Mouse (Mus musculus) CH12F3 (cell line): ENCODE measurements around the gene Sh3kbp1.

Experiments
- in situ Hi-C: fragments of 300-500 bp; cut with MboI; formaldehyde crosslinking; loops from 2 replicates; pipeline ENCODE4 v1.14.3; 2020; ENCODE audit warnings: low sequenced_read_pairs

Sh3kbp1 gene

GRCm38 (mm10) chrX:159817508-159817907, 190.4 kb downstream of the Sh3kbp1 start:
- in situ Hi-C loops: no loop called here

DNA sequence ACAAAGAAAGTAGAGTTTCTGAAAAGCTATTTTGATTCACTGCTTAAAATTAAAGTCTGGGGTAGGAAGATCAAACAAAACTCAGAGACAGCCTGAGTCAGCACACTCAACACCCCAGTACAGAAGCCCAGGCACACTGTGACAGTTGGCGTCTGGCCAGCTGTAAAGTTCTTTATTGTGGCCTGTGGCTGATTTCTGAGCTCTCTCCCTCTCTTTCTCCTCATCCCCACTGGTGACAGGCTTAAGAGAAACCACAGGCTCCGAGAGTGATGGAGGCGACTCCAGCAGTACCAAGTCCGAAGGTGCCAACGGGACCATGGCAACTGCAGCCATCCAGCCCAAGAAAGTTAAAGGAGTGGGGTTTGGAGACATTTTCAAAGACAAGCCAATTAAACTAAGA, 201.1 kb downstream of the Sh3kbp1 start:
- in situ Hi-C loops: no loop called here

- in situ Hi-C loops: no loop called here
These were observed 202.2 kb downstream of the Sh3kbp1 start for GRCm38 (mm10) chrX:159829192-159829852.

GRCm38 (mm10) chrX:159831176-159831575, 204.1 kb downstream of the Sh3kbp1 start:
- in situ Hi-C loops: no loop called here

- in situ Hi-C loops: no loop called here
These were observed 208.2 kb downstream of the Sh3kbp1 start for GRCm38 (mm10) chrX:159835239-159835638.

DNA sequence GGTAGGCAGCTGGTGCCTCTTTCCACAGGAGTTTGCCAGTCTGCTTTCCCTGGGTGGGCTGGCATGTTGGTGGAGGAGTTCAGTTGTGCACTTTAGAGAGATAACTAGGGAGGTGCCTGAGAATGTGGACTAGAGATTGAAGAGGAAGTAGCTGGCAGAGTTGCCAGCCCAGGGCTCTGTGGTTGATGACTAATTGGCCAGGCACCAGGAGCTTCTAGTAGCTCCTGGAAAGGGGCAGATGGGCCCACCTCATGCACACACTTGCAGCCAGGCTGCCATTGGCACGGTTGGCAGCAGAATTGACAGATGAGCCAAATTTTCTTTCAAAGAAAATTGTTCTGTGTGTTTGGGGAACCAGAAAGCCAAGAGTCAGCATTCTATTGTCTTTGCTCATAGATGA, 210.3 kb downstream of the Sh3kbp1 start:
- in situ Hi-C loops: no loop called here

DNA sequence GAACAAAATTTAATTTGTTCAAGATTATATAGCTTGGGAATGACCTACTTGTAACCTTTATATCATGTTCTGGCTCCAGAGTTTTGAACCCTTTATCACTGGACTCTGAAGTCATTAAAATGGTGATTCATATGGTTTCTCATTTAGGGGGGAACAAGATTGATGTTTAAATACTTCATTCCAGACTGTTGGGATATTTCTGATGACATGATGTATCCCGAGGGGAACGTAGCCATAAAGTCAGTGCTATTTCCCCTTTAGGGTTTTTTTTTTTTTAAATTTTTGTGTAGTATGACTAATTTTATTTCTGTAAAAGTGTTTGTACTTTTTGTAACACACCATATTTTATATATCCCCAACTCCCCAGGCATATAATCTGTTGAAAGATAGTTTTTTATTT, 212.7 kb downstream of the Sh3kbp1 start:
- in situ Hi-C loops: no loop called here

DNA sequence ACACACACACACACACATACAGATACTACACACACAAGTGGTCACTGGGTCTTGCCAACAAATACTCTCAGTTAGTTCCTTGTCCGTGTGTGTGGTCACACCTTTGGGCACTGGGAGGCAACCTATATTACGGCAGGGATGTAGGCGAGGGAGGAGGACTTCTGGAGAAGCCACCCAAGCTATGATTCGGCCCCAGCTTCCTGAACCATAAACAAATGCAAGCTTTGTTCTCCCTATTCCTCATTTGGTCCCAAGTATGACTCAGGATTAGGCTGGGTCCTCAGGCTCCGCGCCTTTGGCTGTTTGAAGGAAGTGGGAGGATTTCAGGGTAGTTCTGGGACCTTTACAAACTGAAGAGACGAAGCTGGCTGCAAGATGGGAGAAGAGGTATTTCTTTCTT, 213.2 kb downstream of the Sh3kbp1 start:
- in situ Hi-C loops: no loop called here

GRCm38 (mm10) chrX:159850722-159851121, 223.7 kb downstream of the Sh3kbp1 start:
- in situ Hi-C loops: no loop called here

DNA sequence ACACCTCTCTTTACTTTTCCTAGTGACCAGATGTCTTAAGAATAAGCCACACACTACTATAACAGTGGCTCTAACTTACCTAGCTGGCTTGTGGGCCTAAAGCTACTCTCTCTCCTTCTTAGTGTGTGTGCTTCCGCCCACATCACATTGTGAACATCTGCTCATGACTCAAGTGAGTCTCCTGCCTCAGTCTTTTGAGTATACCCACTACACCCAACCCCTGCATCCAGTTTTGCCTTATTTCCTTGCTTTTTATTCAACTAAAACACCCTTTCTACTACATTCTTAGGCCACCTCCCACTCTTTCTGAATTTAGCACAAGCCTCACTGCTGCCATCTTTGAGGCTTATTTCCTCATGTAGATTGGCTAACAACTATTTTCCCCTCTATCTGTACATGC, 229.8 kb downstream of the Sh3kbp1 start:
- in situ Hi-C loops: no loop called here

DNA sequence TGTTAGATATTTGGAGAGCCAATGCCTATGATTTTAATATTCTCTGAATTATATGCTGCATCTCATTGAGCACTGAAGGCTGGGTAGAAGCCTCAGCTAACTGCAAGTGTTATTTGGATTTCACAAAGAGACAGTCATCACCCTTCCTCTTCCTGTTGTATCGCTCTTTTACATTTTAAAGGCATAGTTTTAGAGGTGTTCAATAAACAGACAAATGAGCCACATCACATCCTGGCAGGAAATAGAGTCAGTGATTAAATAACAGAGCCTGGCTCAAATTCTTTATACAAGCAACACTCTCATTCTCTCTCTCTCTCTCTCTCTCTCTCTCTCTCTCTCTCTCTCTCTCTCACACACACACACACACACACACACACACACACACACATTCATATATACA, 231.1 kb downstream of the Sh3kbp1 start:
- in situ Hi-C loops: no loop called here

DNA sequence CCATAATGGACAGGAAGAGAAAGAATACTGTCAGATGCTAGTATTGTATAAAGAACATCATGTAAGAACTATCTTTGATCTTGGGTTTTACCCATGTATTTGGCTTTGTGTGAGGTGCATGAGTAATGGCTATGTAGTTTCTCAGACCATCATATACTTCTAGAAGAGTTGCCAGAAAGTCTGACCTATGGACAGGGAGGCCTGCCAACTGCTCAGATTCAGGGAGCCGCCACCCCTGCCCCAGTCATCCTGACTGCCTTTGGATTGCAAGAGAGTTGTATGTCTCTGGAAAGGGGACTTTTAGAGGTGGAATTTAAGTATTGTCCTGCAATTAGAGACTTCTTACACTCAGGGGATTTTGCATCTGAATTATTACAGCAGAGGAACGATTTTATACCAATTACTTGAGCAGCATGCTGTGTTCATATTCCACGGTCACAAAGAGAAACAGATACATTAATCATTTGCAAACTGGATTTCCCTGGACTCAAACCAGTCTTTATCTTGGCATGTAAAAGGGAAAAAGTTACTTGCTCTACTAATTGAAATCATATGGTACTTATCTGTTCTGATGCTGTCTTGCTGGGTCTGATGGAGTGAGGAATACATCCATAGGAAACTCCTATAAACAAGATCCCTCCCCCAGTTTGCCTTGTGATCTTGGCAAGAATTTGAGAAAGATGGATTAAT, 233.9 kb downstream of the Sh3kbp1 start:
- in situ Hi-C loops: no loop called here

DNA sequence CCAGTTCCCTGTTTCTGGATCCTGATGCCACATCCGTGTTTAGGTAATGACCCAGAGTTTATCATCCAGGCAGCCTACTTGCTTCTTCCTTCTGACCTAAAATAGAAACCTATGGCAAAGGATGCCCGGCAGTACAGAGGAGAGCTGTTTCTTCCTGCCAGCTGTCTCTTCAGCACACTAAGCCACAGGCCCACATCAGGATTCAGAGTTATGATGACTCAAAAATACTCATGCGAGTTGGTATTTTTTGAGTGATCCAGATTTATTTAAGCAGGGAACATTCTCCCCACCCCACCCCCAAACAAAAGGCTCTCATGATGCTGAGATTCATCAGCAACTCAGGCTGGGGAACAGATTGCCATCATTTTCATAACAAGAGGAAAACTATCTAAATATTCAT, 240.6 kb downstream of the Sh3kbp1 start:
- in situ Hi-C loops: no loop called here

GRCm38 (mm10) chrX:159872521-159872920, 245.4 kb downstream of the Sh3kbp1 start:
- in situ Hi-C loops: no loop called here

DNA sequence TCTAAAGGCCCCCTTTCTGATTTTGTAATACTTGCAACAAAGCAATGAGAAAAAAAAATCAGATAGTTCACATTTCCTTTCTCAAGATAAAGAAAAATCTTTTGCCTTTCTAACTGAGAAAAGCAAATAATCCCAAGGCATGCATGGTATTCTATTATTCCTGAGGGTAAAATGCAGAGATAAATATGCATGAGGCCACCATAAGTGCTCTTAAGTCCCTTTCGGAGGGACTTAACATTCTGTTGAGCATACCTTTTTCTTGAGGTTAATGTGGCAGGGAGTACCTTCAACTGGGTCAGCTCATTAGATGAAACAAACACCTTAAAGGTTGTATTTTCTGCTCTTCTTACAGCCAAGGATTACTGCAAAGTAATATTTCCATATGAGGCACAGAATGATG, 250.7 kb downstream of the Sh3kbp1 start:
- in situ Hi-C loops: no loop called here

- in situ Hi-C loops: no loop called here
These were observed 252.4 kb downstream of the Sh3kbp1 start for GRCm38 (mm10) chrX:159879455-159879854.

DNA sequence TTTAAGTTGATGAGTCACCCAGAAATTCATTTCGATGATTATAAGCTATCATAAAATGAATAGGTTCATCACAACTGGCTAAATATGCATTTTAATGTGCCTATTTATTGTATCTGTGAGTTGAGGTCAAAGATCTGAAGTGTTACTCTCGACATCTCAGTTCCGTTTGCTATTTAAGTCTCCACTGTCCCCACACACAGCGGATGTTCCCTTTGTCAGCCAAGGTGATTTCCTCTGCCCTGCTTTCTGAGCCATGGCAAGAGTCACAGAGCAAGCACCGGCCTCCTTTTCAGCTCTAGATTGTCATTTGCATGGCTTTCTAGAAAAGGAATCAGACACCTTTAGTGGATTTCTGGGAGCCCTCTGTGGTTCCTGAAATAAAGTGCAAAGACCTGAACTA, 254.5 kb downstream of the Sh3kbp1 start:
- in situ Hi-C loops: no loop called here

DNA sequence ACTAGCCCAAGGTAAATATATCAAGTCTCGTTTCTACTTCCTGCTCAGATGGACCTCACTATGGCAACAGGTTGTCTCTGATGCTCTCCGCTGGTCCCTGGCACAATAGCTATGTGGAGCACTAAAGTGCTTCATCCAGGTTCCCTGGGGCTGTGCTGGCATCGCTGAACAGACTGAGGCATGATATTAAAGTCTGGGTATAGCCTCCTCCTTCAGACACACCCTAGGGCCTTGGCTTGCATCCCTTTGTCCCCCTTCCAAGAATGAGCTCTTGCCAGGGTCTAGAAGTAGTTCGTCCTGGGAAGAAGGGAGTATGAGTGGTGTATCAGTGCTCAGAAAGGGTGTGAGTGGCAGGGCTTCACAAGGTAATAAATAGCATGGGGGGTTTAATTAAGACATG, 269.5 kb downstream of the Sh3kbp1 start:
- in situ Hi-C loops: no loop called here

DNA sequence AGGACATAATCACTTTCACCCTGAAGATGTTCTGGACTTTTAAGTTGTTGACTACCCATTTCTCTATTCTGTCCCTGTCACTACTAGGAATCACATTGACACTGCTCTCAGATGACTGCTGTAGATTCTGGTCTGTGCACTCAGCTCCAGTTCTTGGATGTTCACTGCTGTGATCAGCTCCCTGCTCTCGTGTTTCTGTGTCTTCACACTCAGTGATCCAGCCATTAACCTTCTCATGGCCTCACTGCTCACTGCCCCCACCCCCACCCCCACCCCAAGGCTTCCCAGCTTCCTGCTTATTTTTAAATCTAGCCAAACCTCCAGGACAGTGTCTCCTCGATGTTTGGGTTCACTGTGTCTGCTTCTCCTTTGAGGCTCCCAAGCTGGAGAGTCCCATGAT, 271.0 kb downstream of the Sh3kbp1 start:
- in situ Hi-C loops: no loop called here

DNA sequence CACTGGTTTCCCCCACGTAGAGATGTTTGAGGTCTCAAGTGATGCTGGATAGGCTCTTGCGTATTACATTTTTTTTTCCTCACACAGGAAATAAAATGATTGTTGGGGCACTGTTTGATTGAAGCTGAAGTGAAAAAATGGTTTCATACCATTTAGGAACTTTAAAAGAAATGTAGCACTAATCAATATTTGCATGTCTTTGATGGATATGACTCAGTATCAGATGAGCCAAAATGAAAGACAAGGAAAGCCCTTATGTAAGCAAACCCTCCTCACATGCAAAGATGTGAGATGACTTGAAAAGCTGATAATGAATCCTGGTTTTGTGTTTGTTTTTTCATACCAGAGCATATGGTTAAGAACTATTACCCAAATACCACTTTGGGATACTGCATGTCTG, 272.0 kb downstream of the Sh3kbp1 start:
- in situ Hi-C loops: no loop called here

DNA sequence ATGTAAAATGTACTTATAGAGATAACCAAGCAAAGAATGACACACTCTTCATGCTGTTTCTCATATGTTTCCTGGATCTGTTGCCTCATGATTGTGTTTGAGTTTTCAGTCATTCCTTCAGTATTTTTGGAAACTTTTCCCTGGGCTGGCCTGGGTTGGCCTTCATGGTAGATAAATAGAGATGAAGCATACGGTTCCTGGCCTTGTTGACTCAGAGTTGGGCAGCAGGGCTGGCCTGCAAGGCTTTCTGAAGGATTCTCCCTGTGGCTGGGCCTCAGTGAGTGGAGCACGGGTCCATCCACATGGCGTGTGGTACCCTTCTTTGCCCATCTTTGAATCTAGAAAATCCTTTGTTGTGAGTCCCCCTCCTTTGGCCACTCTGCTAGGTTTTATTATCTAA, 276.3 kb downstream of the Sh3kbp1 start:
- in situ Hi-C loops: no loop called here

DNA sequence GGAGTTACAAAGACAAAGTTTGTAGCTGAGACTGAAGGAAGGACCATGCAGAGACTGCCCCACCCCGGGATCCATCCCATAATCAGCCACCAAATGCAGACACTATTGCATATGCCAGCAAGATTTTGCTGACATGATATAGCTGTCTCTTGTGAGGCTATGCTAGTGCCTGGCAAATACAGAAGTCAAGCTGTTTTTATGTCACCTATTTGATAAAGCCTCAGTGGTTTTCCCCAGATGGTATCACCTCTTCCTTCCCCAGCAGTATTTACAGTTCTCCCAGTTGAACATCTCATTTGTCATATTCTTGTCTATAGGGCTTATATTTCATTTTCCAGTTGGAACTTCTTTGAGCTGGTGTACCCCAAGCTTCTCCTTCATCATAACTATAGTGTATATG, 280.6 kb downstream of the Sh3kbp1 start:
- in situ Hi-C loops: no loop called here
